Mouse (Mus musculus) retina, embryonic 14.5 days (tissue): ENCODE results near the gene Nme7.

Experiments used
- DNase-seq: peaks from one replicate; pipeline ENCODE4 v3.0.0-alpha.2; 2015; ENCODE audit warnings: low spot score

Nme7 gene

GRCm38 (mm10) chr1:164384354-164384753 lies 80.4 kb downstream of the Nme7 start:
- no peak for DNase-seq

GRCm38 (mm10) chr1:164384972-164385371 lies 81.1 kb downstream of the Nme7 start:
- DNase-seq = no peak

GRCm38 (mm10) chr1:164389743-164390142 lies 85.8 kb downstream of the Nme7 start:
- no peak for DNase-seq

- peak; percentile 65 for DNase-seq
Observed at GRCm38 (mm10) chr1:164392176-164392575, 88.3 kb downstream of the Nme7 start.

- DNase-seq = no peak
Observed at GRCm38 (mm10) chr1:164395131-164395780, 91.3 kb downstream of the Nme7 start.

GRCm38 (mm10) chr1:164397672-164398071 lies 93.8 kb downstream of the Nme7 start:
- no peak for DNase-seq

DNA sequence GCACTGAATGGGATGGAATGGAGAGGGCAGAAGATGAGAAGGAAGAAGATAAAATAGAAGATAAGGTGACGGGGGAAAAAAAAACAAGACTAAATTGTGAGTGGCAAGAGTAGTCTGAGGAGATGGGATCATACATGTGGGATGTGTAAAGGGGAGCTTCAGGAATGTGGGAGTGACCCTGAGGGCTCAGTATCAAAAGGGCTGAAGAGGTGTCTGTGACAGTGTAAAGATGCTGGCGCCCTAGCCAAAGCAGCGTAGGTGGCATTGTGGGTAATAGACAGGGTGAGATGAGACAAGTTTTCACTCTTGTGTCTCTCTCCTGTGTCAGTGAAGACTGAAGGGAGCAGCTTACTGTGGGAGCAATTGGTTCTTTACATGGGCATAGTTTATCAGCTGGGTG lies 95.7 kb downstream of the Nme7 start:
- DNase-seq = no peak

DNA sequence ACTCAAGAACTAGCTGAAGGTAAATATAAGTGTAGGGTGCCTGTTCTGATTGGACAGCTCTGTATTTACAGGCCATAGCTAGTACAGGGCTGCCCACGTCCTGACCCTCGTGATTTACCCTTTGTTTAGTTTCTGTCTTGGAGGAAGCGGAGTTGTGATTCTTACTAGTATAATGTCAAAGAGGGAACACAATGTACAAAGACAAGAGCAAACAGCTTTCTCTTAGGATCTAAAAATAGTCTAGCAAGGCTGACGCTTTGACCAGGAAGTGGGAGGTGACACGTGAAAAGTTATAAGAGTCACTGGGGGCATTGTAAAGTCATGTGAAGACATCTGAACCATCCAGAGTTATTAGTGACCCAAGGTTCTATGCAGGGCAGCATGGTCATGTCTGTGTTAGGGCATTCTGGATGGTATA lies 101.5 kb downstream of the Nme7 start:
- no peak for DNase-seq

GRCm38 (mm10) chr1:164406506-164406905 lies 102.6 kb downstream of the Nme7 start:
- peak; percentile 22 for DNase-seq

GRCm38 (mm10) chr1:164408655-164409054 lies 104.7 kb downstream of the Nme7 start:
- peak; percentile 44 for DNase-seq

DNA sequence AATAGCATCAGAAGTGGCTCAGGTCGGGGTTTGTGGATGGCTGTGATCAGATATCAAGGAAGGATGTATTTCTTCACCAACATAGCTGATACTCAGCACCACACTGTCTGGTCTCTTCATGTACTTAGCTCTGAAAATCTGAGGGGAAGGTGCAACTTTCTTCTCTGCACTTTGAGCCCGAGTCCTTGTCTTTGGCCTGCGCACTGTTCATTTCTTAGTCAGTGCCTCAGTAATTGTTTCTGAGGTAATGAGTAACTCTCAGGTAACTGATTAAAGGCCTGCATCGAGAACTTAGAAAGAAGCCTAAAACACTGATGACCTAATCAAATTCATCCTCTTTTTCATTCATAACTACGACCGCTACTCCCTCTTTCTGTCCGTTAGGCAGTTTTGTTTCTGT lies 107.4 kb downstream of the Nme7 start:
- DNase-seq = no peak

- DNase-seq = no peak
Observed at GRCm38 (mm10) chr1:164412906-164413305, 109.0 kb downstream of the Nme7 start.

GRCm38 (mm10) chr1:164413608-164414007 lies 109.7 kb downstream of the Nme7 start:
- no peak for DNase-seq

DNA sequence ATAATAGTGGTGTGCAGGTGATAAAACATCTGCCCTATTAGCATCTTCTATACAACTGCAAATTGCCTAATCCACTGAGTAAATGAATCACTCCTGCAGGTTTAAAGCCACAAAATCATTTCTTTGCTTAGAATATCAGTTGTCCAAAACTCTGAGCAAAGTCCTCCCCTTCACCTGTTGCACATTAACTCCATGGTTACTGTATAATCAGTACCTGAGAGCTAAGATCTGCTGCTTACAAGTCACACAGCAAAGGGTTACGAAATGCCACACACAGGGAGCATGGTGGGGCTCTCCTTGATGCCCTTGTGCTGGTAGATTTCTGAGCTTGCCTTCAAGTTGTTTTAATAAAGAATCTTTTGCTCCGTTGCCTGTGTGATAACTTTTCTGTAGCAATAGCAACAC lies 111.4 kb downstream of the Nme7 start:
- DNase-seq = no peak

- DNase-seq = no peak
Observed at GRCm38 (mm10) chr1:164416692-164417394, 112.9 kb downstream of the Nme7 start.

DNA sequence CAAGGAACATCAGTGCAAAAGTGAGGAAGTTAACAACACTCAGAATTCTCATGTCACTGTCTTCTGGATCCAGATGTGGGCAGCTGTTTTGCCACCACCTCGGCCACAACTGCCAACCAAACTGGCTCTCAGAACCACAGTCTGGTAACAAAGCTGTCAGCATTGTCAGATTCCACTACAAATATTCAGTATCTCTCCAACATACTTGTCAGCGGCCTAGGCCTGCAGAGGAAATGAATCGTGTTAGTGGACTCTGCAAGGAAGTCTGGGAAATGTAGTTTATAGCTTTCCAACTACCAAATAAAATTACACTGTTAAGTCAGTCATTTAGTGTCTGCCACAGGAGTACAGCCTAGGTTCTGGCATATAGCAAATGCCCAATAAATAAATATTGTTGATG lies 113.7 kb downstream of the Nme7 start:
- no peak for DNase-seq

DNA sequence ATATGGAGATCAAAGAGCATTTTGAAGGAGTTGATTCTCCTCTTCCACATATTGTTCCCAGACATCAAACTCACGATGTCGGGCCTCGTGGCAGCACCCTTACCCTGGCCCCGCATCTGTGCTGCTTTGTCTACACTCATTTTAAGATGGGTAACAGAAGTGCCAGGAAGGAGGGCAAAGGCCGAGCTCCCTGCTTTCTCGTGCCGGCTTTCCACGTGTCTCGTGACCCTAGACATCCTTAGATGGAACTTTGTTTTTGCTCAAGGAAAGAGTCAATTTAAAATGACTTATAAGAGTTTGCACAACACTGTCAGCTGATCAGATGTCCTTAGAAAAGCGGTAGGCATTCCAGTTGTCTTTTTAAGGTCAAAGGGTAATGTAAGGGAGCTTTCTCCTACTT lies 114.4 kb downstream of the Nme7 start:
- no peak for DNase-seq

- no peak for DNase-seq
Observed at GRCm38 (mm10) chr1:164419401-164419800, 115.5 kb downstream of the Nme7 start.

- no peak for DNase-seq
Observed at GRCm38 (mm10) chr1:164420623-164421354, 116.9 kb downstream of the Nme7 start.

GRCm38 (mm10) chr1:164426227-164426626 lies 122.3 kb downstream of the Nme7 start:
- DNase-seq = no peak

DNA sequence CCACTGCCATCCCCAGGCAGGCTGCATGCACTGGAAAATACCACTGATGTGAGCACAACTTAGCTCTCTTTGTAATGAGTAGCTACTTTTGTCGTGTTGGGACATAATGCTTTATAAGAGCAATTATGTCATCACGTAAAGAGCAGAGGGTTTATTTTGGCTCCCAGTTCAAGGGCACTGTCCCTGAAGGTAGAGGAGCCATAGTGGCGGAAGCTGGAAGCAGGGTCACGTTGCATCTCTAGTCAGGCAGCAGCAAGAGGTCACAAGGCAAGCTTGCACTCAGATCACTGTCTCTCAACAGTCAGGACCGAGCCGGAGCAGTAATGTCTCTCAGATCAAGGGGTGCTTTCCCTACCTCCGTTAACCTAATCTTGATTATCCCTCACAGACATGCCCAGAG lies 123.9 kb downstream of the Nme7 start:
- no peak for DNase-seq

DNA sequence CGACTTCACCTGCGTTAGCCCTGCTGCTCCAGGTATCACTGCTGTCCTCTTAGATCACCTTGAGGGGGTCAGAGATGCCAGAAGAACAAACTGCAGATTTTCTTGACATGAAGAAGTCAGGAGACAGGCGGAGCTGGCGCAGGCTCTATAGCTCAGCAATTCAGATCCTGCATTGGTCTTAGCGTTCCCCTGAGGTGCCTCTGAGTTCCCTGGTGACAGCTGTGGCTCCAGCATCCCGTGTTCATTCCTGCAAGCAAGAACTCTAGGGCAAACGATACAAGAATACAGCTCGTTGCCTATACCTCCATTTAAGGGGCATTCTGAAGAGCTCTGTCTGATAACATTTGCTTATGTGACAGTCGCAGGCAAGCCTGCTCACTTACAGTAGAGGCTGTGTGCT lies 124.7 kb downstream of the Nme7 start:
- DNase-seq = no peak

- no peak for DNase-seq
Observed at GRCm38 (mm10) chr1:164432649-164433048, 128.7 kb downstream of the Nme7 start.
